ENCODE assay signal across 8 mouse cellular contexts in genomic region chr13:71507421-71507931, GRCm38 (mm10).
DNase-seq lines count a peak whose midpoint lies in the region; ATAC-seq and TF ChIP-seq lines count a peak whose summit lies in the region.

No protein-coding gene starts in this region.

- no peak overlapping the region for H3K9ac ChIP-seq in ES-E14 (ENCODE audit: insufficient read depth, low read depth, low read length, poor library complexity, severe bottlenecking)
- no peak overlapping the region for H3K9ac ChIP-seq in embryonic facial prominence, embryonic 11.5 days (replicated peaks; ENCODE audit: low read length)
- H3K9ac ChIP-seq in midbrain, embryonic 16.5 days (ENCODE audit: low read depth, low read length) = peak overlapping the region; percentile 52

- H3K9me3 ChIP-seq in ES-E14 (ENCODE audit: control insufficient read depth, insufficient read depth, low read depth, low read length) = no peaks in the 10 kb centered on the region
- no peaks in the 10 kb centered on the region for H3K9me3 ChIP-seq in embryonic facial prominence, embryonic 11.5 days (replicated peaks; ENCODE audit: control insufficient read depth, low read length)
- H3K9me3 ChIP-seq in midbrain, embryonic 16.5 days (replicated peaks; ENCODE audit: control insufficient read depth, low read length, poor library complexity, severe bottlenecking) = no peaks in the 10 kb centered on the region

- H3K4me1 ChIP-seq in ES-E14 (ENCODE audit: control insufficient read depth in 2 of 2, insufficient read depth in 2 of 2, low read length in 2 of 2, poor library complexity in 1 of 2) = peaks cover 0 to 11% of the 10 kb centered on the region in 2 experiments; a peak in 2 of 4 replicates
- H3K4me1 ChIP-seq in embryonic facial prominence, embryonic 11.5 days (ENCODE audit: control insufficient read depth, insufficient read depth, low read length) = no peaks in the 10 kb centered on the region
- H3K4me1 ChIP-seq in midbrain, embryonic 16.5 days (ENCODE audit: control insufficient read depth, insufficient read depth, low read length) = peaks cover 10% of the 10 kb centered on the region; the same call in 1 of the 2 replicates

- in situ Hi-C loops in ES-E14 (cut with MboI; ENCODE audit: low sequenced_read_pairs in 2 of 2, unreplicated experiment in 2 of 2) = no loop called here

- 11% methylated on average over 10 of the region's 10 CpGs for whole genome bisulfite sequencing in embryonic facial prominence, embryonic 11.5 days
- WGBS in midbrain, embryonic 16.5 days = 3% methylated on average over 10 of the region's 10 CpGs

- H3K4me3 ChIP-seq in ES-E14 (ENCODE audit: insufficient read depth in 1 of 2, low read depth in 1 of 2, low read length in 2 of 2, poor library complexity in 1 of 2, severe bottlenecking in 1 of 2) = no peak overlapping the region
- H3K4me3 ChIP-seq in embryonic facial prominence, embryonic 11.5 days (ENCODE audit: low read depth, low read length) = no peak overlapping the region
- H3K4me3 ChIP-seq in midbrain, embryonic 16.5 days (ENCODE audit: low read depth, low read length) = peak overlapping the region; percentile 24

- no peak overlapping the region for H3K27ac ChIP-seq in ES-E14 (ENCODE audit: insufficient read depth, low read depth, low read length, poor library complexity, severe bottlenecking)
- H3K27ac ChIP-seq in embryonic facial prominence, embryonic 11.5 days (replicated peaks; ENCODE audit: low read depth, low read length) = no peak overlapping the region
- peak overlapping the region; percentile 42 for H3K27ac ChIP-seq in midbrain, embryonic 16.5 days (ENCODE audit: low read length)

- ATAC-seq in embryonic facial prominence, embryonic 11.5 days (replicated peaks; ENCODE audit: insufficient number of reproducible peaks, low FRiP score, low TSS enrichment, low read depth) = peak; percentile 85
- peak; percentile 94 for ATAC-seq in midbrain, embryonic 16.5 days

- no peaks in the 10 kb centered on the region for H3K36me3 ChIP-seq in ES-E14 (ENCODE audit: control insufficient read depth, insufficient read depth, low read length, poor library complexity, severe bottlenecking)
- no peaks in the 10 kb centered on the region for H3K36me3 ChIP-seq in embryonic facial prominence, embryonic 11.5 days (replicated peaks; ENCODE audit: control insufficient read depth, insufficient read depth, low read depth, low read length)
- no peaks in the 10 kb centered on the region for H3K36me3 ChIP-seq in midbrain, embryonic 16.5 days (ENCODE audit: control insufficient read depth, insufficient read depth, low read length)

- H3K4me2 ChIP-seq in embryonic facial prominence, embryonic 11.5 days (ENCODE audit: low read depth, low read length) = no peak overlapping the region
- peak overlapping the region; percentile 53 for H3K4me2 ChIP-seq in midbrain, embryonic 16.5 days (ENCODE audit: low read length)

- peak; percentile 46 for DNase-seq in ES-E14 (ENCODE audit: low read depth, low spot score)
- peak; percentile 49 for DNase-seq in embryonic facial prominence, embryonic 11.5 days (ENCODE audit: low spot score)
- DNase-seq in kidney, adult 11 months = peak; percentile 54
- DNase-seq in left cerebral cortex, postnatal 25 days (ENCODE audit: low spot score in 2 of 2) = peak; percentile 30 to 56
- no peak for DNase-seq in cerebellum, adult 8-10 months
- DNase-seq in gastrocnemius, postnatal 10 days = no peak
- no peak for DNase-seq in adrenal gland, adult 2 months

- H3K27me3 ChIP-seq in embryonic facial prominence, embryonic 11.5 days (ENCODE audit: control insufficient read depth, insufficient read depth, low read length) = no peaks in the 10 kb centered on the region
- no peaks in the 10 kb centered on the region for H3K27me3 ChIP-seq in midbrain, embryonic 16.5 days (ENCODE audit: control insufficient read depth, insufficient read depth, low read depth, low read length)

- intact Hi-C loops in left cerebral cortex, postnatal 25 days (cut with DNase I) = loop anchor here (5.0 kb wide), 1 partner anchor 455 kb away; the partner anchor contains the start of gene Irx1

TF ChIP-seq in ES-E14, 5 proteins besides CTCF, POLR2A, EP300 and RAD21:
- TF ChIP-seq HCFC1 (IDR thresholded peaks at IDR 0.05; ENCODE audit: borderline replicate concordance, insufficient read depth, low read length) = no peak
- TF ChIP-seq ZC3H11A (IDR thresholded peaks at IDR 0.05; ENCODE audit: borderline replicate concordance, low read depth, low read length) = no peak
- no peak for TF ChIP-seq CHD2 (IDR thresholded peaks at IDR 0.05; ENCODE audit: low read depth, low read length)
- no peak for TF ChIP-seq ZNF384 (IDR thresholded peaks at IDR 0.05; ENCODE audit: low read depth, low read length)
- TF ChIP-seq MAFK (IDR thresholded peaks at IDR 0.05; ENCODE audit: insufficient read depth, low read depth, low read length) = no peak
TF ChIP-seq in ES-E14: peak in this region for 0.

Comparison
In these comparisons a context has a peak if more than half of its experiments do, and no peak if none do; other contexts are left out.
1. DNase-seq: peak in ES-E14 (single experiment), embryonic facial prominence, embryonic 11.5 days (single experiment), kidney, adult 11 months (single experiment) and left cerebral cortex, postnatal 25 days (2 of 2); none in cerebellum, adult 8-10 months (single experiment), gastrocnemius, postnatal 10 days (single experiment) and adrenal gland, adult 2 months (single experiment).